Mouse (Mus musculus) Muller cell, postnatal 12 days (primary cell): Measurements from ENCODE around the gene Syt5.

Experiments
- DNase-seq: peaks from one replicate; pipeline ENCODE4 v3.0.0-alpha.2; 2015; ENCODE audit errors: inconsistent ontology term

Gene Syt5

DNA sequence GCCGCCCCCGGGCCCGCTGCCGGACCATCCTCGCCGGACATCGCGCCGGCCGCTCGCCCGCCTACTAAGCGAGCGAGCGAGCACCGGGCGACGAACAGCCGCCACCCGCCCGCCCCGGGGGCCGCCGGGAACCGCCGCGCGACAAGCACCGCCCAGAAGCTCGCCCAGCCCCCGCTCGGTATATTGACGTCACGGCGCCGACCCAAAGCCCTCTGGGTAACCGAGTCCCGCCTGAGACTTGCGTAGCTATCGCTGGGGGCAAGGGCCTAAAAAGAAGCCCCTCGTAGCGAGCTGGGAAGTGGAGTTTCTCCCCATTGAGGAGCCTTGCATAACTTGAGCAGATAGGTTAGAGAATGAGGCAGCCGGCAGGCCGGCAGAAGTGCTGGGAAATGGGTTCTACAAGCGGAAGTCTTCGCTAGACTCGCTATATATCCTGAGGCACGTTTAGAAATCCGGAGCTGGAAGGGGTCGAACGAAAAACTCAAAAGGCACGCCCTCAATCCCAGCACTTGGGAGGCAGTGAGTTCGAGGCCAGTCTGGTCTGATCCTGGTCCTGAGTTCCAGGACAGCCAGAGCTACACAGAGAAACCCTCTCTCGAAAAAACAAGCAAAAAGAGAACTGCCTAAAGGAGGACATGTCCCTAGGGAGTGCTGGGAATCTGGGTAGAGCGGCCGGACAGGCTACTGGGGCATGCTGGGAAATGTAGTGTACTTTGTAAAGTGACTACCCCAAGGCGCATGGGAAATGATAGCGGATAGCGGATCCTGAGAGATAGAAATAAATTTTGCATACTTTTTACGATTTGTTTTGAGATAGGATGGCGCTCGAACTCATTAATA is 45.6 kb downstream of the Syt5 start, which contains the start of gene Ppp1r12c:
Ppp1r12c (minus strand) TSS at position 123 of the 840 bp plus-strand sequence.
- DNase-seq, result peak; percentile 93

DNA sequence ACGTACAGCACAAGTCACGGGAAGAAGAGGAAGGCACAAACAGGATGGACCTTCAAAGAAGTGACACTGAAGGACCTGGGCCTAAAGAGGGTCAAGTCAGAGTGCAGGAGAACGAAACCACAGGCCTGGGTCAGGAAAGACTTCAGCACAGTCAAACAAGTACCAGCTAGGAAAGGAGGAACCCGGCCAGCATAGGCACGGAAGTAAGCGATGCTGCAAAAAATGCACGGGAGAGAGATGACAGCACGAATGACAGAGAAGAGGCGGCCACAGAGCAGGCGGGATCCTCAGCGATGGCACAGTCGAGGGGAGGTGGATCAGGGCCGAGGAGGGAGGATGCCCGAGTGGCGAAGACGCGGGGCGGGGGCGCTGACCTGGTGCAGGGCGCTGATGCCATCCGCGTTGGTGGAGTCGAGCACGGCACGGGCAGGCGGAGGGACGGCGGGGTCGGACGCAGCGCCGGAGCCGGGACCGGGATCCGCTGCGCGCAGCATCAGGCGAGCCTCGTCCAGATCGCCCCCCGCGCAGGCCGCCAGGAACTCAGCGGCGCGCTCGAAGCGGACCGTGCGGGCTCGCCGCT is 46.4 kb downstream of the Syt5 start:
- DNase-seq, result peak; percentile 43

DNA sequence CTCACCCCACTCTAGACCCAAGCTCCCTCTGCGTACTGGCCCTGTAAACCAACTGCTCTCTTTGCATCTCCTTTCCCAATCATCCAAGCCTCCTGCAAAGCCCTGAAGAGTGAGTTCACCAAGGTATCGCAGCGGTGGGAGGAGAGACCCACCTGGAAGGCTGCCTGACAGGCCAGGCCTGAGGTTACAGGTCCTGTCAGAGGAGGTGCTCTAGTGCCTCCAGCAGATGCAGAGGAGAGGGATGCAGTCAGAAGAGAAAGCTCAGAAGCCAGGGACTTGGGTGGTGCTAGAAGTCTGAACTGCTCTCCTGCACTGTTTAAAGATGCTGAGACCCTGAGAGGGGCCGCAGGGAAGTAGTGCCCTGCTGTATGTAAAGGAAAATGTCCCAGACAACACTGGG is 48.3 kb downstream of the Syt5 start:
- no peak for DNase-seq

DNA sequence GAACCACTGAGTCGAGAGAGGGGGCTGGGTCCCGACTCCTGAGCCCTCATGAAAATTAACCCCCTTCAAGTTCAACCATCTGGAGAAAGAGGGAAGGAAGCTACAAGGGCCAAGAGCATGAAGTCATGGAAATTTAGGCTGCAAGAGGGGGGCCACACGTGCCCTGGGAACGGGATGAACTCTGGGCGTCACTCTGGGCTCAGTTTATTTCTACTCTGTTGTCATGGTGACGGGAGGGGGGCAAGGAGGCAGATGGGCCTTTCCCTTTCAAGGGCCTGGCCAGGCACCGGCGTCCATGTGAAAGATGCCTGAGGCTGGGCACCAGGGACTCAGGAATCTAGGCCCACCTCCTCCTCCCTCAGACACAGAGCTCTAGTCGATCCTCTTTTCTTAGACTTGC is 49.1 kb downstream of the Syt5 start:
- DNase-seq, result peak; percentile 88

DNA sequence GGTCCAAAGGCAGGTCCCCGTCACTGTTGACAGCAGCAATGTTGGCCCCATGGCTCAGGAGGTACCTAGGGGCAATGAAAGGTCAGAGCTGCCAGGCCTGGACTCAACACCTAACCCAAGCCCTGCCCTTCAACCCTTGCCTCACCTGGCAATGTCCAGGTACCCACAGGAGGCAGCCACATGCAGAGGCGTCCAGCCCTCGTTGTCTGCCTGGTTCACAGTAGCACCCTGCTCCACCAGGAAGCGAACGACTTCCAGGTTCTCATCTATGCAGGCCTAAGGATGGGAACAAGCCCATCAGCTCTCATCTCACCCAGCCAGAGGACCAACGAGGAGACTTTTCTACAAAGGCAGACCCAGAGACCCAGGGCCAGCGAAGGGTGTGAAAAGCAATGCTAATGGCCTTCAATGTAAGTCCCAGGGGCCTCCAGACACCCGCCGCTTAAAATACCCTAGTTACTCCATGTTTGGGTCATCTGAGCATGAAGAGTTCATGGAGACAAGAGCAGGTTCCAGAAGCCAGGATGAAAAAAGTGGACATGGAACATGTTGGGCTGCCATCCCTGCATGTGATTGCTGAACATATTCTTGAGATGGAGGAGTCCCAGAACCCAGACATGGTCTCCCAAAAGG is 50.0 kb downstream of the Syt5 start:
- DNase-seq, result no peak

DNA sequence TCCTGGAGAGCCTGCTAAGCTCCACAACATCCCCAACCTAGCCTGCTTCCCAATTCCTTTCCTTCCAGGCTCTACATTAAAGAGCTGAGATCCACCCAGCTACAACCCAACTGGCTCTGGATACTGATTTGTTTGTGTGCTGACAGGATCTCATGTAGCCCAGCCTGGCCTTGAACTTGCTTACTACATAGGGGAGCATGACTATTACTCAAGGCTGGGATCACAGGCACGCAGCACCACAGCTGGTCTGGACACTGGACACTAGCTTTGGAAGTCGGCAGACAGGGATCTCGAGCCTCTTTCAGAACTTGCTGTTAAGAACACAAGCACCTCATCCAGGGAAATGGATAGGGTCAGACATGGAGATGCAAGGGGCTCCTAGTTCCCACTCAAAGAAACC is 50.9 kb downstream of the Syt5 start:
- no peak for DNase-seq

DNA sequence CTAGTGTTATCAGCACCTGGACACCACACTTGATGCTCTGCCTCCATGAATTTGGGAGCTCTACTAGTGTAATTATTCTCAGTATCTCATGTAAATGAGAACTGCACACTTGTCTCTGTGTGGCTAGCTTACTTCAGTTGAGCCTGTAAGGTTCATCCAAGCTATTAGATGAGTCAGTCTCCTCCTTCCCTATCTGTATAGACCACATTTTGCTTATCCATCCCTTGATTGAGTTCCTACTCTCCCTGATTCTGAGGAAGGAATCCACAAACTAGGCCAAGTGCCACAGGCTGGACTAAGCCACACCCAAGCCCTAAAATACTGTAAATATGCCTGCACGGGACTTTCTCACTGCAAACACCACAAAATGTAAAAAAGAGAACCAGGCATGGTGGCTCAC is 53.4 kb downstream of the Syt5 start:
- no peak for DNase-seq

DNA sequence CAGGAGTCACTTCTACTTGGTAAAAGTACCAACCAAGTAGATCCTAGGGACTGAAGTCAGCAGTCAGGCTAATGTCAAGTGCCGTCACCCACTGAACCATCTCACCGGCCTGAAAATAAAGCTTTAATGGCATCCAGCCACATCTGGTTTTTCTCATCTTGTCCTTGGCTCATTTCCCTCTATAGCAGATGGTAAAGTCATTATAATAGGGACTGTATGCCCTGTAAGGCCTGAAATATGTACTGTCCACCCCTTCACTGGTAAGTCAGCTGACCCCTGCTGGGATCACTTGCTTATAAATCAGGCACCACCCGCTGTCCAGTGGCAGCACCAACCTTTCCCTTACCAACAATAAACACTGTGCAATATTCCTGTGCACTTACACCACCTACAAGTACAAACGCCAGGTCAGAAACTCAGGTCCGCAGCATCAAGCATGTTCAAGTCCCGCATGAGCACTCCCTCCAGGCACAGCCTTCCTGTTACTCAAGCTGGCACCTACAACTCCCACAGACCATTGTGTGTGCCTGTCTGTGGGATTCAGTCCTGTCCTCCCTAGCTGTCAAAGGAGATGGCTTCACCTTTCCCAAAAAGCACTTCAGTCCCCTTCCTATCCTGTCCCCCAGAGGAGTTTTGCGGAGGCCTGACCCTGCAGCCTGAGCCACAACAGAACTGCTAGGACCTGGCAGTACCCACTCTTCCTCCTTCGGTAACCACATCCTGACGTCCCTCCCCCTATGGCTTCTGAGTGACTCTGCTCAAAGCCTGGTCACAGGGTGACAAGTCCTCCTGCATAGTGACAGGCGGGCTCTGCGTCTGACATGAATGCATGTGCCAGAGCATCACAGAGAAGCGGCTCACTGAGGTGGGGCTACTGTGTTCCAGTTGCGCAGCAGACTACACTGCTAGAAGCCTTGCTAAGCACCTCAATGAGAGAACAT is 54.8 kb downstream of the Syt5 start:
- DNase-seq, result no peak

DNA sequence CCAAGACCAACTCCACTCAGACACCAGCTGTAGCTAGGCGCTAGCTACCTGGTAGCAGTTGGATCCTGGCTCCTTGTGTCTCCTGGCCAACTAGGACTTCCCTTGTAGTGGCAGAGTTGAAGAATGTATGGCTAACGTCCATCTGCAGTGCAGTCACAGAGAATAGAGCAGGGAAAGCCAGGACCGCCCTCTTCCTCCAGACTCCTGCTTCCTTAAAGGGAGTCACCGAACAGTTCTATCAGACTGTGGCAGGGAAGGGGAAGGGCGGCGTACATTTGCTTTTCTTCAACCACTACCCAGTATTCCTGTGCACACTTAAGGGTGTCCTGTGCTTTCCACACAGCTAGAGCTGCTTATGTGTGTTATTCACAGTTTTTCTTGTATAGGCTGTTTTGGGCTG is 56.0 kb downstream of the Syt5 start:
- no peak for DNase-seq
